Mouse (Mus musculus): ENCODE data around the gene Tmem211.

Gene Tmem211

GRCm38 (mm10) chr5:113226632-113227102, at the start of gene Tmem211:
Tmem211 (plus strand) TSS chr5:113226909.
- DNase-seq (ENCODE audit: low read depth, low spot score), result no peak

- DNase-seq (ENCODE audit: low read depth, low spot score), result no peak
These were observed 47.3 kb upstream of the Tmem211 start for GRCm38 (mm10) chr5:113179451-113179842.

- no peak for DNase-seq (ENCODE audit: low read depth, low spot score)
These were observed 46.6 kb upstream of the Tmem211 start for GRCm38 (mm10) chr5:113179843-113180682.

- DNase-seq (ENCODE audit: low read depth, low spot score), result no peak
These were observed 46.0 kb upstream of the Tmem211 start for GRCm38 (mm10) chr5:113180755-113181154.

- no peak for DNase-seq (ENCODE audit: low read depth, low spot score)
These were observed 45.3 kb upstream of the Tmem211 start for GRCm38 (mm10) chr5:113181441-113181840.

- no peak for DNase-seq (ENCODE audit: low read depth, low spot score)
These were observed 36.2 kb upstream of the Tmem211 start for GRCm38 (mm10) chr5:113190558-113190957.

- DNase-seq (ENCODE audit: low read depth, low spot score), result no peak
These were observed 34.8 kb upstream of the Tmem211 start for GRCm38 (mm10) chr5:113191901-113192300.

GRCm38 (mm10) chr5:113193762-113194161, 32.9 kb upstream of the Tmem211 start:
- DNase-seq (ENCODE audit: low read depth, low spot score), result no peak

- no peak for DNase-seq (ENCODE audit: low read depth, low spot score)
These were observed 31.3 kb upstream of the Tmem211 start for GRCm38 (mm10) chr5:113195451-113195850.

GRCm38 (mm10) chr5:113195907-113196306, 30.8 kb upstream of the Tmem211 start:
- DNase-seq (ENCODE audit: low read depth, low spot score), result no peak

- no peak for DNase-seq (ENCODE audit: low read depth, low spot score)
These were observed 29.6 kb upstream of the Tmem211 start for GRCm38 (mm10) chr5:113196916-113197794.

- DNase-seq (ENCODE audit: low read depth, low spot score), result no peak
These were observed 27.5 kb upstream of the Tmem211 start for GRCm38 (mm10) chr5:113199126-113199771.

- no peak for DNase-seq (ENCODE audit: low read depth, low spot score)
These were observed 27.0 kb upstream of the Tmem211 start for GRCm38 (mm10) chr5:113199772-113200134.

GRCm38 (mm10) chr5:113204193-113204592, 22.5 kb upstream of the Tmem211 start:
- DNase-seq (ENCODE audit: low read depth, low spot score), result no peak

GRCm38 (mm10) chr5:113206670-113207352, 19.9 kb upstream of the Tmem211 start:
- DNase-seq (ENCODE audit: low read depth, low spot score), result no peak

GRCm38 (mm10) chr5:113208048-113208447, 18.7 kb upstream of the Tmem211 start:
- DNase-seq (ENCODE audit: low read depth, low spot score), result no peak

GRCm38 (mm10) chr5:113208622-113209400, 17.9 kb upstream of the Tmem211 start:
- no peak for DNase-seq (ENCODE audit: low read depth, low spot score)

GRCm38 (mm10) chr5:113209401-113209750, 17.3 kb upstream of the Tmem211 start:
- DNase-seq (ENCODE audit: low read depth, low spot score), result no peak

GRCm38 (mm10) chr5:113209898-113210297, 16.8 kb upstream of the Tmem211 start:
- no peak for DNase-seq (ENCODE audit: low read depth, low spot score)

GRCm38 (mm10) chr5:113210314-113210713, 16.4 kb upstream of the Tmem211 start:
- no peak for DNase-seq (ENCODE audit: low read depth, low spot score)

Data from A20 (cell line).